Mouse (Mus musculus) liver, adult 2 months (tissue): ENCODE results near the gene Tmem253. TPM values are rescaled to one million over a fixed set of nuclear protein-coding genes. Genes with fewer than 3 reads are reported as not detected.
A peak's percentile ranks its signal among the peaks of the same experiment; 100 is the strongest.

Experiments
- DNase-seq: peaks from one replicate; pipeline ENCODE4 v3.0.0-alpha.2; 2011; ENCODE audit warnings: low read depth, low spot score; ENCODE audit errors: extremely low read depth
- H3K27ac ChIP-seq: fragments of 200-500 bp; replicated peaks from 2 replicates; pipeline ENCODE4 v1.5.1; 2012; ENCODE audit warnings: low read depth, mild to moderate bottlenecking, control low read depth, inconsistent platforms, low read length; ENCODE audit not compliant: insufficient read depth
- H3K27me3 ChIP-seq: fragments of 200-500 bp; 2 replicates; pipeline ENCODE4 v1.6.1; 2012; ENCODE audit warnings: mild to moderate bottlenecking, moderate library complexity, low read length, inconsistent platforms; ENCODE audit not compliant: control insufficient read depth, insufficient read depth
- H3K36me3 ChIP-seq: fragments of 200-500 bp; 2 replicates; pipeline ENCODE4 v1.6.1; 2012; ENCODE audit warnings: low read length, inconsistent platforms; ENCODE audit not compliant: control insufficient read depth, insufficient read depth
- H3K4me1 ChIP-seq: fragments of 200-500 bp; 2 replicates; pipeline ENCODE4 v1.6.1; 2011; ENCODE audit warnings: low read length; ENCODE audit not compliant: control insufficient read depth, insufficient read depth
- H3K4me3 ChIP-seq: fragments of 200-500 bp; 2 replicates; pipeline ENCODE4 v1.5.1; 2011; ENCODE audit warnings: low read depth, mild to moderate bottlenecking, control low read depth, low read length, moderate library complexity; ENCODE audit not compliant: insufficient read depth
- H3K79me2 ChIP-seq: fragments of 200-500 bp; 2 replicates; pipeline ENCODE4 v1.6.1; 2012; ENCODE audit warnings: inconsistent platforms, mild to moderate bottlenecking, low read length, moderate library complexity; ENCODE audit not compliant: control insufficient read depth, insufficient read depth
- H3K9ac ChIP-seq: fragments of 200-500 bp; 2 replicates; pipeline ENCODE4 v1.6.1; 2012; ENCODE audit warnings: low read depth, mild to moderate bottlenecking, control low read depth, inconsistent platforms, low read length
- CTCF ChIP-seq: fragments of 200-500 bp; IDR thresholded peaks from 2 replicates; pipeline ENCODE4 v1.5.1; 2011; ENCODE audit warnings: low read depth, low read length, control low read depth
- POLR2A ChIP-seq: fragments of 200-500 bp; IDR thresholded peaks from 2 replicates; pipeline ENCODE4 v1.6.1; 2011; ENCODE audit warnings: low read length, control low read depth; ENCODE audit not compliant: insufficient read depth; ENCODE audit errors: extremely low read depth
- WGBS: fragments of 180-500 bp; shearing (Covaris S2); methylation state at CpG from one replicate; pipeline ENCODE4 v1.1.7; 2018; 5-methylcytosine and 5-hydroxymethylcytosine counted together
- polyA plus RNA-seq: library from polyadenylated mRNA; depleted of rRNA; stranded (reverse); fragments of >200 nt; gene quantifications from 2 replicates; pipeline ENCODE4 v1.2.3, GENCODE M21; 2012
- total RNA-seq: library from RNA; depleted of rRNA; stranded (reverse); fragments of >200 nt; gene quantifications from 2 replicates; pipeline ENCODE4 v1.2.3, GENCODE M21; 2014

Tmem253 gene
- total and polyA plus RNA-seq, 2 experiments = 0.11 TPM; not detected in 1

- Histone ChIP-seq H3K4me1 (no peaks in the 10 kb centered on the region), H3K4me3 (peak within 1 kb of the TSS; percentile 74), H3K27ac (no peak within 1 kb of the TSS; the same call in 1 of the 2 replicates), H3K27me3 (no peaks in the 10 kb centered on the region), H3K79me2 (no peaks in the 10 kb centered on the region), H3K36me3 (no peaks in the 10 kb centered on the region), H3K9ac (peak within 1 kb of the TSS; percentile 77)
- 4% methylated on average over 69 of the region's 74 CpGs for WGBS
- TF ChIP-seq CTCF = no peak
- no peak for TF ChIP-seq POLR2A
- peak; percentile 21 for DNase-seq
Observed at GRCm38 (mm10) chr14:51984247-51985231, 30.9 kb upstream of the Tmem253 start, which contains the start of gene Arhgef40. TSS of gene Arhgef40 (plus strand) at chr14:51984719.

DNA sequence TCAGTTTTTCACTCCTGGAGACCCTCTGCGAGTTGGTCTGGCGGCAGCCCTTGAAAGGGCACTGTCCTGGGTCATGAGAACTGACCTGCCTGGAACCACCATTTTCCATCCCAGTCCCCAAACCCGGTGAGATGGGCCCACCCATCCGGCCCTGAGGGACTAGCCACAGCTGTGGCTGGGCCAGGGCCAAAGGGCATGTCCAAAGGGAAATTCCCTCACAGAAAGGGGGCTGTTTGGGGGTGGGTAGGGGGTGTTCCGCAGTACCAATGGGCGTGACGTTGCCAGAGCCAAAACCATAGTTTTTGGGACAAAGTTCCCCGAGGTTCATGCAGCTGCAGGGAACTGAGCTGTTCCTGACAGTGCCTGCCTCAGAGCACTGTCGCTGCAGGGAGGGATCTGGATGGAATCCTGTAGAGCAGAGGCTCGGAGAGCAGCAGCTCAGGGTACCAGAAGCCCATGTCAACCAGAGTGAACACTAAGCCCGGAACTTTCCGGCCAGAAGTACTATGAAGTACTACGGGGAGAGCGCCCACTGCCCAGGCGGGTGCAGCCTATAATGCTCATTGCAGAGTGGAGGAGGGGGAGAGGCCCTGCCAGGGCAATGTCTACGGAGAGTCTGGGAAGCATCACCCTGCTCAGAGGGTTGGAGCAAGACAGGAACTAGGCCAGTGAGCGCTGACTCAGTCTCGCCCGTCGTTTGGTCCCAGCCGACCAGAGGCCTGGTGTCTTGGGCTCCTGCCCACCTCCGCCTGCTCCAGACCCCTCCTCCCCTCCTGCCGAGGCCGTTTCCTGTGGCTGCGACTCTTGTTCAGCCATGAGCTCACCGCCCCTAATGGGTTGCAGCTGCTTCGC is 29.9 kb upstream of the Tmem253 start:
- Histone ChIP-seq H3K4me3 (peak overlapping the region; percentile 74), H3K27ac (no peak overlapping the region; the same call in 1 of the 2 replicates), H3K4me1 (no peaks in the 10 kb centered on the region), H3K79me2 (no peaks in the 10 kb centered on the region), H3K36me3 (no peaks in the 10 kb centered on the region), H3K27me3 (no peaks in the 10 kb centered on the region), H3K9ac (peak overlapping the region; percentile 77; the same call in 1 of the 2 replicates)
- DNase-seq = peak; percentile 26
- 0 out of 2 replicates have a peak, but pooled peaks have one; percentile 20 for TF ChIP-seq POLR2A
- no peak for TF ChIP-seq CTCF
- WGBS = 24% methylated on average over 27 of the region's 27 CpGs

DNA sequence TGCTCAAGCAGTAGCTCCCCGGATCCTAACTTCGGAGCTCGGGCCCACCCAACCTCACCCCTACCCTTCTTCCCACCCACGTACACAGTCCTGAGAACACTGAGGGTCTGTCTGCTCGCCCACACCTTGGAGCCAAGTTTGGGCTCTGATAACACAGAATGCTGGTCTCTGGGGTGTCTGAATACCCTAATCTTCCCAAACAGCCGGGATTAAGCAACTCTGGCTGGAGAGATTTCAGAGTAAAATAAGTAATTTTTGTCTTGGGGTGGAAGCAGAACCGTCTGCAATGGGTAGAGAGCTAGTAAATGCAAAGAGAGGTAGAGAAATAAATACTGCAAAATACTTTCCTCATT is 29.3 kb upstream of the Tmem253 start:
- no peak overlapping the region for H3K27ac ChIP-seq
- TF ChIP-seq POLR2A = no peak
- no peak for TF ChIP-seq CTCF
- H3K4me3 ChIP-seq = peak overlapping the region; percentile 14
- no peaks in the 10 kb centered on the region for H3K27me3 ChIP-seq
- H3K9ac ChIP-seq = no peak overlapping the region; the same call in 1 of the 2 replicates
- no peak for DNase-seq
- H3K79me2 ChIP-seq = no peaks in the 10 kb centered on the region
- no peaks in the 10 kb centered on the region for H3K36me3 ChIP-seq
- no peaks in the 10 kb centered on the region for H3K4me1 ChIP-seq
- WGBS = 70% methylated on average over 7 of the region's 7 CpGs

GRCm38 (mm10) chr14:51987177-51987576 is 28.3 kb upstream of the Tmem253 start:
- Histone ChIP-seq H3K27me3 (no peaks in the 10 kb centered on the region), H3K79me2 (no peaks in the 10 kb centered on the region), H3K4me3 (no peak overlapping the region), H3K9ac (no peak overlapping the region), H3K36me3 (no peaks in the 10 kb centered on the region), H3K4me1 (no peaks in the 10 kb centered on the region), H3K27ac (no peak overlapping the region)
- WGBS = 95% methylated on average over 6 of the region's 6 CpGs
- DNase-seq = no peak
- TF ChIP-seq POLR2A = no peak
- TF ChIP-seq CTCF = no peak

DNA sequence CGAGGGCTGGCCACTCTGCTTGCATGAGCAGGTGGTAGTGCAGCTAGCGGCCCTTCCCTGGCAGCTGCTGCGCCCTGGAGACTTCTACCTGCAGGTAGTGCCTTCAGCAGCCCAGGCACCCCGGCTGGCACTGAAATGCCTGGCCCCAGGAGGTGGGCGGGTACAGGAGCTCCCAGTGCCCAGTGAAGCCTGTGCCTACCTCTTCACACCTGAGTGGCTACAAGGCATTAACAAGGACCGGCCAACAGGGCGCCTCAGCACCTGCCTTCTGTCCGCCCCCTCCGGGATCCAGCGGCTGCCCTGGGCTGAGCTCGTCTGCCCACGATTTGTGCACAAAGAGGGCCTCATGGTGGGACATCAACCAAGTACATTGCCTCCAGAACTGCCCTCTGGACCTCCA is 26.7 kb upstream of the Tmem253 start:
- WGBS = 96% methylated on average over 12 of the region's 12 CpGs
- H3K79me2 ChIP-seq = no peaks in the 10 kb centered on the region
- H3K27me3 ChIP-seq = no peaks in the 10 kb centered on the region
- H3K4me3 ChIP-seq = no peak overlapping the region
- H3K27ac ChIP-seq = no peak overlapping the region
- H3K4me1 ChIP-seq = no peaks in the 10 kb centered on the region
- no peak overlapping the region for H3K9ac ChIP-seq
- TF ChIP-seq CTCF = no peak
- TF ChIP-seq POLR2A = no peak
- no peaks in the 10 kb centered on the region for H3K36me3 ChIP-seq
- DNase-seq = no peak
